Mouse (Mus musculus) bone marrow, adult 2 months (tissue): Measurements from ENCODE around the gene Tex19.1.

Experiments used
- CTCF ChIP-seq: fragments of 200-500 bp; IDR thresholded peaks from 2 replicates; pipeline ENCODE4 v1.5.1; 2011; ENCODE audit warnings: low read length, control low read depth; ENCODE audit not compliant: control insufficient read depth, insufficient read depth
- POLR2A ChIP-seq: fragments of 200-500 bp; IDR thresholded peaks from 2 replicates; pipeline ENCODE4 v1.6.1; 2011; ENCODE audit warnings: low read depth, mild to moderate bottlenecking, control low read depth, low read length, borderline replicate concordance; ENCODE audit not compliant: control insufficient read depth

DNA sequence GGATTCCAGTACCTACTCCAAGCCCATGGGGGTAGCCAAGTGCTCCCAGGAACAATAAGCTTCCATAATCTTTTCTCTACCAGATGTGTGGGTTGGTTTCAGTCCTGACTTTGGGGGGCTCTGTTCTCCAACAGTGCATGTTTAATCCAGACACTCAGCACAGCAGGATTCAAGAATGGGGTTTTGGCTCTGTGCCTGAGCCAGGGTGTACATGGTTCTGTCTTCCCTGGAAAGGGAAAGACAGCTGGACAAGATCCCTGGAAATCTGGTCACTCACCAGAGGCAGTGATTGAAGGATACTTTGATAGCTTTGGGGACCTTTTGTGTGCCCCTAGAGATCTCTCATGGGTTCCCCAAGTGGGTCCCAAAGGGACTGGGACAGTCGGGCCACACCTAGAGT is 34.3 kb upstream of the Tex19.1 start:
- TF ChIP-seq CTCF (no peak), POLR2A (no peak)
